Mouse (Mus musculus) gastrocnemius, adult 2 months (tissue): ENCODE measurements around the gene Galnt18. TPM values are rescaled to one million over a fixed set of nuclear protein-coding genes. Genes with fewer than 3 reads are reported as not detected.

Experiments used
- DNase-seq: peaks from one replicate; pipeline ENCODE4 v3.0.0; 2022
- H3K27ac ChIP-seq: fragments of 200-600 bp; 2 replicates; pipeline ENCODE4 v1.8.1; 2022; ENCODE audit warnings: mild to moderate bottlenecking
- H3K4me3 ChIP-seq: fragments of 200-600 bp; 2 replicates; pipeline ENCODE4 v1.8.1; 2022; ENCODE audit warnings: mild to moderate bottlenecking, moderate library complexity
- CTCF ChIP-seq: fragments of 200-600 bp; IDR thresholded peaks from 2 replicates; pipeline ENCODE4 v1.8.1; 2022; ENCODE audit warnings: antibody characterized with exemption, mild to moderate bottlenecking, moderate library complexity
- intact Hi-C: fragments of 180-260 bp; cut with DNase I; formaldehyde crosslinking; loops from one replicate; pipeline ENCODE4 v1.15.1; 2025
- long read RNA-seq, 2 experiments: library from polyadenylated mRNA; stranded (forward); transcript quantifications; one replicate each; pipeline ENCODE4 v2.0.0; 2021
- total RNA-seq, 2 experiments: library from RNA; stranded (reverse); gene quantifications; 2 replicates each; pipeline ENCODE4 v1.2.3; 2021

Gene Galnt18
- total RNA-seq, result 1 to 10 TPM; 3.1 to 4.4 TPM
- long read RNA-seq, experiment 1, transcript Galnt18-202 (11 exons, 2,530 nt), result major isoform, 7 of 13 reads
- long read RNA-seq, experiment 1, partial matches to known transcripts, result 0 of 13 reads
- long read RNA-seq, experiment 1, other reads (novel, unspliced or antisense), result 6 of 13 reads
- long read RNA-seq, experiment 2, transcript Galnt18-202 (11 exons, 2,530 nt), result major isoform, 10 of 13 reads
- long read RNA-seq, experiment 2, partial matches to known transcripts, result 2 of 13 reads
- long read RNA-seq, experiment 2, other reads (novel, unspliced or antisense), result 1 of 13 reads

GRCm38 (mm10) chr7:111779504-111780242, at the start of gene Galnt18:
Gene Galnt18, minus strand, starts transcription at chr7:111779977.
- intact Hi-C loops, result loop anchor here (5.0 kb wide), 2 partner anchors 532 to 597 kb away; no protein-coding TSS in a partner anchor
- peak; percentile 22 for TF ChIP-seq CTCF
- peak; percentile 98 for DNase-seq
- Histone ChIP-seq H3K4me3 (peak within 1 kb of the TSS; percentile 74), H3K27ac (peak within 1 kb of the TSS; percentile 83)

DNA sequence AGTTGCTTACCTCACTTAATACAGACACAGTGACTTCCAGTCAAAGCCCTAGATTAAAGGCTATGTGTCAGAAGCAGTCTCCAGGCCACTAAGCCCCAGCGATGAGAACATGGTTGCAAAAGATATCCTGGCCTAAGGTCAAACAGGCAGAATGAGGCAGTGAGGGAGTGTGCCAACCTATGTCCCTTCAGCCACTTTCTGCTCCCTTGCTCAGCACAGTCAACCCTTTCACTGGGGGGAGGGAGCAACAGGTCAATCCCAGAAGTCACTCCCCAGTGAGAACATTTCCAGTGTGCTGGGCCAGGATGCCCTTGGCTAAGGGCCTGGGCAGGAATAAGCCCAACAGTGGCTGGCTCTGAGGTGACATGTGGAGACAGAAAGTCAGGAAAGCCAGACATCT, 47.6 kb upstream of the Galnt18 start:
- H3K4me3 ChIP-seq, result no peak overlapping the region
- TF ChIP-seq CTCF, result no peak
- peak; percentile 45 for DNase-seq
- intact Hi-C loops, result no loop called here
- peak overlapping the region; percentile 51 for H3K27ac ChIP-seq

DNA sequence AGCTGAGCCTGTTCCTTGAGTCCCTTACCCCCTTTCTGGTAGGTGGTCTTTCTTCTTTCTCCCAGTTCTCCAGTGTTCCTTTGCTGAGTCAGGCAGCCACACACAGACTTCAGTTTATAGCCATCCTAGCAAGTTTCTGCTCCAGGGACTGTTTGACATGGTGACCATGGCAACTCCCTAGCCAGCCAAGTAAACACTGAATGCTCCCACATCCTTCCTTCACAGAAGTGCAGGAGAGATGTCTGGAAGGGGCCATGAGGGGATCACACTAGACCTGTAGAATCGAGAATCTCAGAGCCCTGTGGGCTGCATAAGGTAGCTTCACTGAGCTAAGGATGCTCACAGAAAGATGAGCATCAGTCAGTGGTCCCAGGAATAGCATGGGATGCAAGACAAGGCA, 33.3 kb upstream of the Galnt18 start:
- Histone ChIP-seq H3K27ac (no peak overlapping the region), H3K4me3 (no peak overlapping the region)
- intact Hi-C loops, result no loop called here
- DNase-seq, result no peak
- TF ChIP-seq CTCF, result no peak

- Histone ChIP-seq H3K4me3 (no peak overlapping the region), H3K27ac (no peak overlapping the region)
- intact Hi-C loops, result no loop called here
- no peak for TF ChIP-seq CTCF
- DNase-seq, result no peak
These were observed 31.3 kb upstream of the Galnt18 start for GRCm38 (mm10) chr7:111811036-111811435.

DNA sequence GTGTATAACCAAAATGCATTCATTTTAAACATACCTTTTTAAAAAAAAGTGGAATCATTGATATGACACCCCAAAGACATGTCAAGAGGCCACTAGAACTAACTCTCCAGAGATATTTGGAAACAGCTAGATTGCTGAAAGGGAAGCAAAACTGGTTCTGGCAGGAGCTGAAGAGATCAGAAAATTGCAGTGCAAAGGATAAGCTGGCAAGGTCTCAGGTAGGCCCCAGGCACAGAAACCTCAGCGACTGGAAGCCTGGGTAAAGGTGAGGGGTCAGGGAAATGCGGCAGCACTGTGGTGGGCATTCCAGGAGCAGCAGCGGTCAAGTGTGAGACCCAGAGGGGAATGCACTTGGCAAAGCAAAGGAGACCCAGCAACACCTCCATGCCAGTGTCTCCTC, 30.0 kb upstream of the Galnt18 start:
- Histone ChIP-seq H3K4me3 (no peak overlapping the region), H3K27ac (no peak overlapping the region)
- no peak for DNase-seq
- intact Hi-C loops, result no loop called here
- TF ChIP-seq CTCF, result no peak

DNA sequence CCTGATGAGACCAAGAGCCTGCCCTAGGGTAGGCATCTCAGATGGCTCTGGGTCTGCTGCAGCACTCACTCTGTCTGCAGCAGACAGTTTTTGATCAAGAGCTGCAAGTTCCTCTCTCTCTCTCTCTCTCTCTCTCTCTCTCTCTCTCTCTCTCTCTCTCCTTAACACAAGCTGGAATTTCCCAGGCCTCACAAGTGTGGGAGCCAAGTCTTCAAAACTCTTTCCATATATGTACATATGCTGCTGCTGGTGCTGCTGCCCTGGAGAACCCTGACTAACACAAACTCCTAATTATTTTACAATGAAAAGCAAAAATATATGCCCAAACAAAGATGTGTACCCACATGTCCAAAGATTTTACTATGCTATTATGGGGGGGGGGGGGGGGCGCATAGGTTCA, 26.3 kb upstream of the Galnt18 start:
- no peak overlapping the region for H3K27ac ChIP-seq
- TF ChIP-seq CTCF, result no peak

DNA sequence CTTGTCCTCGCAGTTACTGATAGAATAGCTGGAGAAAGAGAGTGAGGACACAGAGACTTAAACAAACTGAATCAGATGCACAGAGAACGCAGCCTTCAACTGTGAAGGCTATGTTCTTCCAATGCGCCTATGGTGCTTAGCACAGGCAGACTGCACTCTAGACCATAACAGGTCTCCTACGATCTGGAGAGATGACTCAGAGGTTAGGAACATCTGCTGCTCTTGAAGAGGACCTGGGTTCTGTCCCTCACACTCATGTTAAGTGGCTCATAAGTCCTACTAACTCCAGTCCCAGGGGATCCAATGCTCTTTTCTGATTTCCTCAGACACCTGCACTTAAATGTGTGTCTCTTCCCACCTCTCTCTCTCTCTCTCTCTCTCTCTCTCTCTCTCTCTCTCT, 24.9 kb upstream of the Galnt18 start:
- no peak for DNase-seq
- Histone ChIP-seq H3K27ac (no peak overlapping the region), H3K4me3 (no peak overlapping the region)
- no peak for TF ChIP-seq CTCF
- intact Hi-C loops, result no loop called here

More for the DNA sequence above, 26.3 kb upstream of the Galnt18 start:
- intact Hi-C loops, result no loop called here
- no peak for DNase-seq
- no peak overlapping the region for H3K4me3 ChIP-seq

GRCm38 (mm10) chr7:111800785-111801184, 21.0 kb upstream of the Galnt18 start:
- no peak for DNase-seq
- no peak overlapping the region for H3K4me3 ChIP-seq
- no peak for TF ChIP-seq CTCF

GRCm38 (mm10) chr7:111800120-111800519, 20.3 kb upstream of the Galnt18 start:
- Histone ChIP-seq H3K27ac (no peak overlapping the region), H3K4me3 (no peak overlapping the region)
- TF ChIP-seq CTCF, result no peak
- intact Hi-C loops, result no loop called here
- DNase-seq, result no peak

More at GRCm38 (mm10) chr7:111800785-111801184, 21.0 kb upstream of the Galnt18 start:
- intact Hi-C loops, result no loop called here
- H3K27ac ChIP-seq, result no peak overlapping the region

- no peak for TF ChIP-seq CTCF
- intact Hi-C loops, result no loop called here
- H3K4me3 ChIP-seq, result no peak overlapping the region
- no peak for DNase-seq
- no peak overlapping the region for H3K27ac ChIP-seq
These were observed 19.2 kb upstream of the Galnt18 start for GRCm38 (mm10) chr7:111799021-111799420.

DNA sequence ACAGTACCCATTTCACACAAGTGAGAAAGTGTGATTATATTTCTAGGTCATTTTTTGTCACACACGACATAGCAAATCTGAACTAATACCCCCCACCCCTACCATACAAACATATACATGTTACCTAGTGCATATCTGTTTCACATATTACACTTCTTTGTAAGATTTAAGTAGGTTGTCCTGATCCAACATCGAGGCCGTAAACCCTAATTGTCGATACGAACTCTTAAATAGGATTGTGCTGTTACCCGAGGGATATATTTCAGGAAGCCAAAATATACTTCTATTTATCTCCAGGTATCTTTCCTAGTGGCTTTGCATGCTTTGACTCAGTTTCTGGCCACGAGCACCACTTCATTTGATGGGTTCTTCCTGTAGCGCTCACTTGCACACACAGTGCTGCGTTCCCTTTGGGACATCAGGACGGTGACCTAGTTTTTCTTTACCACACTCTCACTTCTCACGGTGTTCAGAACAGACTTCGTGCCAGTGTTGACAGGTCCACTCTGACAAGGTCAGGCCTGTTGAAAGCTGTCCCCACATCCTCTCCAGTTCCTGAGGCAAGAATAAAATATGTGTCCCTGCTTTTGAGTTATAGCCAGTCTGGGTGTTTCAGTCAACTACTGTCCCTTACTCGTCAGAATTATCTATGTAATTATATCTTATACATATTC, 17.7 kb upstream of the Galnt18 start:
- Histone ChIP-seq H3K4me3 (no peak overlapping the region), H3K27ac (no peak overlapping the region)
- no peak for TF ChIP-seq CTCF
- no peak for DNase-seq
- intact Hi-C loops, result no loop called here

GRCm38 (mm10) chr7:111795059-111795458, 15.3 kb upstream of the Galnt18 start:
- no peak for TF ChIP-seq CTCF
- Histone ChIP-seq H3K4me3 (no peak overlapping the region), H3K27ac (no peak overlapping the region)
- DNase-seq, result no peak
- intact Hi-C loops, result no loop called here

DNA sequence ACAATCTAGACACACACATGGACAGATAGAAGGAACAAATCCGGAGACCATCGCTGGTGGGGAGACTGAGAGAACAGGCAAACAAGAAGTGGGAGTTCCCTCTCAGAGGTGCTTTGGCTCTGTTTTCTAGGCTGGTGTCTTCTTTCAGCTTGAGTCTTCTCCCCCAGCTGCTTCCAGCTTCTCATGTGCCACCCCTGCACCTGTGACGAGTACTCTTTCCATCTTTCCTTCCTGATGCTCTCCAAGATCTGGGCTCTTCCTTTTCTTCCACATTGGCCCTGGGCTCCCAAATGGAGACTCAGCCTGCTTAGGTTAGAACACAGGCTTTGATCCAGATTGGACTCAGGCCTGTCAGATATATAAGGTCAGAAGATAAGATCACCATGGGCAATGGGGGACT, 12.4 kb upstream of the Galnt18 start:
- Histone ChIP-seq H3K27ac (no peak overlapping the region), H3K4me3 (no peak overlapping the region)
- no peak for TF ChIP-seq CTCF
- no peak for DNase-seq
- intact Hi-C loops, result no loop called here
